Mouse (Mus musculus): ENCODE results near the gene Hs2st1. TPM values are rescaled to one million over a fixed set of nuclear protein-coding genes. Genes with fewer than 3 reads are reported as not detected.
"Not testable (repeated sequence)": the region's sequence is repeated elsewhere in the genome, so short reads cannot be mapped to it uniquely, and the experiment has no call there.

Gene Hs2st1
- total and polyA plus RNA-seq, 3 experiments, result 17.6 to 36.4 (median 29.7) TPM

GRCm38 (mm10) chr3:144606449-144606848 lies 36.5 kb upstream of the Hs2st1 start:
- no peak overlapping the region for H3K9ac ChIP-seq (ENCODE audit: insufficient read depth, low read depth)

GRCm38 (mm10) chr3:144605811-144606210 lies 35.8 kb upstream of the Hs2st1 start:
- H3K79me2 ChIP-seq (replicated peaks; ENCODE audit: control insufficient read depth, extremely low read depth, insufficient read depth, poor library complexity, severe bottlenecking); H3K9me3 ChIP-seq (replicated peaks; ENCODE audit: low read length); H3K4me3 ChIP-seq (replicated peaks in 1 of 3; ENCODE audit: low read depth in 2 of 3, low read length in 2 of 3, poor library complexity in 1 of 3); H3K4me2 ChIP-seq (ENCODE audit: insufficient read depth, low read depth, poor library complexity, severe bottlenecking); dilution Hi-C loops (cut with MboI; ENCODE audit: extremely low pct_ligation_motif_present, extremely low pct_unique_long_range_greater_than_20kb, low sequenced_read_pairs); H3K9ac ChIP-seq (ENCODE audit: insufficient read depth, low read depth); H3K27ac ChIP-seq (ENCODE audit: insufficient read depth, low read depth); H3K27me3 ChIP-seq (replicated peaks); in situ Hi-C loops (cut with MboI; ENCODE audit: low pct_ligation_motif_present, low pct_unique_long_range_greater_than_20kb, low sequenced_read_pairs); H3K36me3 ChIP-seq (replicated peaks in 1 of 2; ENCODE audit: control insufficient read depth in 1 of 2, insufficient read depth in 1 of 2, low read length in 1 of 2): not testable (repeated sequence)
- peaks cover 23 to 52% of the 10 kb centered on the region in 2 experiments for H3K4me1 ChIP-seq (ENCODE audit: control insufficient read depth in 1 of 2, insufficient read depth in 2 of 2)
- DNase-seq (ENCODE audit: extremely low read depth), result peak; percentile 72
- TF ChIP-seq USF2 (conservative IDR thresholded peaks at IDR 0.05; ENCODE audit: low read depth, low read length), result peak; percentile 50; the same call in 1 of the 2 replicates
- peak; percentile 58; the same call in 1 of the 2 replicates for TF ChIP-seq IRF4 (IDR thresholded peaks at IDR 0.05; ENCODE audit: low read depth, low read length)
- TF ChIP-seq RAD21 (IDR thresholded peaks at IDR 0.05; ENCODE audit: low read depth, low read length), result peak; percentile 67
- peak in 1 of 2 experiments; percentile 88; a peak in 2 of 4 replicates for TF ChIP-seq CTCF (conservative IDR thresholded peaks at IDR 0.05 in 1 of 2, IDR thresholded peaks at IDR 0.05 in 1 of 2; ENCODE audit: low read depth in 2 of 2, low read length in 2 of 2)
- TF ChIP-seq MYC (IDR thresholded peaks at IDR 0.05; ENCODE audit: low read depth, low read length), result peak; percentile 100
- peak; percentile 97 for TF ChIP-seq MAX (IDR thresholded peaks at IDR 0.05; ENCODE audit: low read length)
- peak; percentile 82; the same call in 1 of the 2 replicates for TF ChIP-seq MXI1 (IDR thresholded peaks at IDR 0.05; ENCODE audit: low read depth, low read length)
- peak; percentile 75 for TF ChIP-seq USF1 (IDR thresholded peaks at IDR 0.05; ENCODE audit: low read depth, low read length)
- TF ChIP-seq NELFE (IDR thresholded peaks at IDR 0.05; ENCODE audit: low read depth, low read length), result peak; percentile 21; the same call in 1 of the 2 replicates
- TF ChIP-seq ZC3H11A (IDR thresholded peaks at IDR 0.05; ENCODE audit: low read depth, low read length), result peak; percentile 10; the same call in 1 of the 2 replicates
- peak; percentile 82 for TF ChIP-seq SMC3 (IDR thresholded peaks at IDR 0.05; ENCODE audit: low read depth, low read length)

More at GRCm38 (mm10) chr3:144606449-144606848, 36.5 kb upstream of the Hs2st1 start:
- peak; percentile 47 for TF ChIP-seq RAD21 (IDR thresholded peaks at IDR 0.05; ENCODE audit: low read depth, low read length)
- peak; percentile 14 to 62; a peak in 2 of 4 replicates for TF ChIP-seq CTCF (conservative IDR thresholded peaks at IDR 0.05 in 1 of 2, IDR thresholded peaks at IDR 0.05 in 1 of 2; ENCODE audit: low read depth in 2 of 2, low read length in 2 of 2)
- TF ChIP-seq UBTF (IDR thresholded peaks at IDR 0.05; ENCODE audit: low read depth, low read length), result no peak
- TF ChIP-seq SMC3 (IDR thresholded peaks at IDR 0.05; ENCODE audit: low read depth, low read length), result peak; percentile 34
- Histone ChIP-seq H3K4me1 (ENCODE audit: control insufficient read depth in 1 of 2, insufficient read depth in 2 of 2) (peaks cover 23 to 52% of the 10 kb centered on the region in 2 experiments), H3K27ac (ENCODE audit: insufficient read depth, low read depth) (no peak overlapping the region), H3K9me3 (replicated peaks; ENCODE audit: low read length) (peaks cover 2% of the 10 kb centered on the region), H3K36me3 (replicated peaks in 1 of 2; ENCODE audit: control insufficient read depth in 1 of 2, insufficient read depth in 1 of 2, low read length in 1 of 2) (peaks cover 0 to 3% of the 10 kb centered on the region in 2 experiments), H3K27me3 (replicated peaks) (no peaks in the 10 kb centered on the region), H3K4me3 (replicated peaks in 1 of 3; ENCODE audit: low read depth in 2 of 3, low read length in 2 of 3, poor library complexity in 1 of 3) (no peak overlapping the region), H3K4me2 (ENCODE audit: insufficient read depth, low read depth, poor library complexity, severe bottlenecking) (no peak overlapping the region), H3K79me2 (replicated peaks; ENCODE audit: control insufficient read depth, extremely low read depth, insufficient read depth, poor library complexity, severe bottlenecking) (no peaks in the 10 kb centered on the region)
- dilution Hi-C loops (cut with MboI; ENCODE audit: extremely low pct_ligation_motif_present, extremely low pct_unique_long_range_greater_than_20kb, low sequenced_read_pairs) (no loop called here), in situ Hi-C loops (cut with MboI; ENCODE audit: low pct_ligation_motif_present, low pct_unique_long_range_greater_than_20kb, low sequenced_read_pairs) (no loop called here)
- DNase-seq (ENCODE audit: extremely low read depth), result no peak

GRCm38 (mm10) chr3:144604205-144604604 lies 34.2 kb upstream of the Hs2st1 start:
- no peak for DNase-seq (ENCODE audit: extremely low read depth)
- Histone ChIP-seq H3K27me3 (replicated peaks) (no peaks in the 10 kb centered on the region), H3K9me3 (replicated peaks; ENCODE audit: low read length) (peaks cover 1% of the 10 kb centered on the region), H3K9ac (ENCODE audit: insufficient read depth, low read depth) (no peak overlapping the region), H3K4me1 (ENCODE audit: control insufficient read depth in 1 of 2, insufficient read depth in 2 of 2) (peaks cover 23 to 52% of the 10 kb centered on the region in 2 experiments), H3K4me3 (replicated peaks in 1 of 3; ENCODE audit: low read depth in 2 of 3, low read length in 2 of 3, poor library complexity in 1 of 3) (no peak overlapping the region), H3K36me3 (replicated peaks in 1 of 2; ENCODE audit: control insufficient read depth in 1 of 2, insufficient read depth in 1 of 2, low read length in 1 of 2) (peaks cover 6 to 26% of the 10 kb centered on the region in 2 experiments), H3K79me2 (replicated peaks; ENCODE audit: control insufficient read depth, extremely low read depth, insufficient read depth, poor library complexity, severe bottlenecking) (no peaks in the 10 kb centered on the region), H3K27ac (ENCODE audit: insufficient read depth, low read depth) (no peak overlapping the region), H3K4me2 (ENCODE audit: insufficient read depth, low read depth, poor library complexity, severe bottlenecking) (no peak overlapping the region)
- dilution Hi-C loops (cut with MboI; ENCODE audit: extremely low pct_ligation_motif_present, extremely low pct_unique_long_range_greater_than_20kb, low sequenced_read_pairs) (no loop called here), in situ Hi-C loops (cut with MboI; ENCODE audit: low pct_ligation_motif_present, low pct_unique_long_range_greater_than_20kb, low sequenced_read_pairs) (no loop called here)
- TF ChIP-seq ELF1 (IDR thresholded peaks at IDR 0.05; ENCODE audit: low read depth, low read length), result no peak
- no peak for TF ChIP-seq E2F4 (IDR thresholded peaks at IDR 0.05; ENCODE audit: insufficient replicate concordance, low read depth, low read length)
- TF ChIP-seq ZNF384 (IDR thresholded peaks at IDR 0.05; ENCODE audit: low read depth, low read length), result no peak
- no peak for TF ChIP-seq NRF1 (IDR thresholded peaks at IDR 0.05; ENCODE audit: low read depth, low read length)
- no peak for TF ChIP-seq MAZ (IDR thresholded peaks at IDR 0.05; ENCODE audit: low read depth, low read length)
- TF ChIP-seq ZC3H11A (IDR thresholded peaks at IDR 0.05; ENCODE audit: low read depth, low read length), result no peak
- TF ChIP-seq EP300 (IDR thresholded peaks at IDR 0.05; ENCODE audit: low read length), result no peak
- TF ChIP-seq USF2 (conservative IDR thresholded peaks at IDR 0.05; ENCODE audit: low read depth, low read length), result no peak
- TF ChIP-seq ETS1 (conservative IDR thresholded peaks at IDR 0.05; ENCODE audit: low read depth, low read length), result no peak
- TF ChIP-seq MXI1 (IDR thresholded peaks at IDR 0.05; ENCODE audit: low read depth, low read length), result no peak
- no peak for TF ChIP-seq ZKSCAN1 (IDR thresholded peaks at IDR 0.05; ENCODE audit: borderline replicate concordance, low read depth, low read length)
- no peak for TF ChIP-seq CHD2 (IDR thresholded peaks at IDR 0.05; ENCODE audit: low read length)
- no peak for TF ChIP-seq CTCF (conservative IDR thresholded peaks at IDR 0.05 in 1 of 2, IDR thresholded peaks at IDR 0.05 in 1 of 2; ENCODE audit: low read depth in 2 of 2, low read length in 2 of 2)
- TF ChIP-seq CHD1 (IDR thresholded peaks at IDR 0.05; ENCODE audit: low read depth, low read length), result no peak

Measured in CH12.LX (cell line).